Mouse (Mus musculus): ENCODE data around the gene Adam15. TPM values are rescaled to one million over a fixed set of nuclear protein-coding genes. Genes with fewer than 3 reads are reported as not detected.
A peak's percentile ranks its signal among the peaks of the same experiment; 100 is the strongest.

Gene Adam15
- total RNA-seq (2021) = 100 to 1,000 TPM; 108 to 123 TPM

GRCm38 (mm10) chr3:89349869-89350501 lies at the start of gene Adam15:
Gene Adam15, minus strand, starts transcription at chr3:89349996.
- DNase-seq = peak; percentile 90 to 91

GRCm38 (mm10) chr3:89396654-89397005 lies 46.8 kb upstream of the Adam15 start:
- DNase-seq = no peak

GRCm38 (mm10) chr3:89395806-89396653 lies 46.2 kb upstream of the Adam15 start:
- no peak for DNase-seq

GRCm38 (mm10) chr3:89395419-89395805 lies 45.6 kb upstream of the Adam15 start:
- DNase-seq = no peak

GRCm38 (mm10) chr3:89394894-89395256 lies 45.1 kb upstream of the Adam15 start:
- DNase-seq = no peak

- DNase-seq = peak; percentile 65 to 67
These were observed 44.5 kb upstream of the Adam15 start, which contains the start of gene Zbtb7b for GRCm38 (mm10) chr3:89394006-89394893. Gene Zbtb7b, minus strand, starts transcription at chr3:89394776.

GRCm38 (mm10) chr3:89393605-89394004 lies 43.8 kb upstream of the Adam15 start:
- peak; percentile 96 for DNase-seq

GRCm38 (mm10) chr3:89392871-89393311 lies 43.1 kb upstream of the Adam15 start:
- no peak for DNase-seq

- no peak for DNase-seq
These were observed 42.1 kb upstream of the Adam15 start for GRCm38 (mm10) chr3:89391663-89392511.

GRCm38 (mm10) chr3:89390699-89391662 lies 41.2 kb upstream of the Adam15 start:
- DNase-seq = no peak

- DNase-seq = no peak
These were observed 40.3 kb upstream of the Adam15 start for GRCm38 (mm10) chr3:89390111-89390515.

- no peak for DNase-seq
These were observed 39.3 kb upstream of the Adam15 start for GRCm38 (mm10) chr3:89388901-89389740.

- DNase-seq = peak in 1 of 2 experiments; percentile 65
These were observed 38.5 kb upstream of the Adam15 start for GRCm38 (mm10) chr3:89388134-89388881.

GRCm38 (mm10) chr3:89387632-89388031 lies 37.8 kb upstream of the Adam15 start:
- DNase-seq = no peak

- DNase-seq = no peak
These were observed 36.9 kb upstream of the Adam15 start for GRCm38 (mm10) chr3:89386438-89387420.

GRCm38 (mm10) chr3:89385451-89385850 lies 35.7 kb upstream of the Adam15 start:
- DNase-seq = no peak

- DNase-seq = no peak
These were observed 34.7 kb upstream of the Adam15 start for GRCm38 (mm10) chr3:89384331-89385076.
